Mouse (Mus musculus) cerebellum, postnatal 14 days (tissue): Measurements from ENCODE around the gene Gm11549.

Experiments used
- DNase-seq, 2 experiments: peaks; one replicate each; pipeline ENCODE4 v3.0.0; 2021; ENCODE audit warnings: mixed read lengths in 2 of 2

Gm11549 gene

GRCm38 (mm10) chr3:36521073-36522060 lies at the start of gene Gm11549:
TSS of gene Gm11549 (minus strand) at chr3:36521813.
- DNase-seq = peak; percentile 15 to 31

- DNase-seq = no peak
Observed at GRCm38 (mm10) chr3:36569836-36570235, 48.2 kb upstream of the Gm11549 start.

GRCm38 (mm10) chr3:36563666-36564065 lies 42.1 kb upstream of the Gm11549 start:
- no peak for DNase-seq

GRCm38 (mm10) chr3:36559606-36560005 lies 38.0 kb upstream of the Gm11549 start:
- DNase-seq = no peak

- DNase-seq = no peak
Observed at GRCm38 (mm10) chr3:36557601-36558000, 36.0 kb upstream of the Gm11549 start.

- DNase-seq = peak; percentile 98
Observed at GRCm38 (mm10) chr3:36552406-36553047, 30.9 kb upstream of the Gm11549 start, which contains the start of gene Exosc9. TSS of gene Exosc9 (plus strand) at chr3:36552606.

- DNase-seq = peak in 1 of 2 experiments; percentile 37
Observed at GRCm38 (mm10) chr3:36551851-36552384, 30.3 kb upstream of the Gm11549 start.

GRCm38 (mm10) chr3:36551343-36551742 lies 29.7 kb upstream of the Gm11549 start:
- peak in 1 of 2 experiments; percentile 37 for DNase-seq

GRCm38 (mm10) chr3:36544961-36545360 lies 23.3 kb upstream of the Gm11549 start:
- no peak for DNase-seq

GRCm38 (mm10) chr3:36541399-36541798 lies 19.8 kb upstream of the Gm11549 start:
- no peak for DNase-seq

GRCm38 (mm10) chr3:36540756-36541155 lies 19.1 kb upstream of the Gm11549 start:
- DNase-seq = no peak

GRCm38 (mm10) chr3:36537701-36538470 lies 16.3 kb upstream of the Gm11549 start:
- no peak for DNase-seq

GRCm38 (mm10) chr3:36536041-36536440 lies 14.4 kb upstream of the Gm11549 start:
- DNase-seq = no peak

GRCm38 (mm10) chr3:36533201-36533672 lies 11.6 kb upstream of the Gm11549 start:
- DNase-seq = no peak

GRCm38 (mm10) chr3:36532738-36533137 lies 11.1 kb upstream of the Gm11549 start:
- no peak for DNase-seq

- DNase-seq = no peak
Observed at GRCm38 (mm10) chr3:36531979-36532542, 10.4 kb upstream of the Gm11549 start.

GRCm38 (mm10) chr3:36531242-36531641 lies 9.6 kb upstream of the Gm11549 start:
- DNase-seq = no peak

- no peak for DNase-seq
Observed at GRCm38 (mm10) chr3:36530781-36531180, 9.2 kb upstream of the Gm11549 start.

- peak in 1 of 2 experiments; percentile 9 for DNase-seq
Observed at GRCm38 (mm10) chr3:36530345-36530744, 8.7 kb upstream of the Gm11549 start.

- DNase-seq = no peak
Observed at GRCm38 (mm10) chr3:36524466-36524865, 2.9 kb upstream of the Gm11549 start.

GRCm38 (mm10) chr3:36522137-36522536 lies 524 bp upstream of the Gm11549 start:
- DNase-seq = no peak

- DNase-seq = no peak
Observed at GRCm38 (mm10) chr3:36516196-36516595, 5.4 kb downstream of the Gm11549 start.
